Mouse (Mus musculus) cerebellum, adult 11-12 months (tissue): ENCODE data around the gene Ace3.

Experiments
- DNase-seq: peaks from one replicate; pipeline ENCODE4 v3.0.0; 2022

Gene Ace3

GRCm38 (mm10) chr11:106045780-106046179 is 51.3 kb downstream of the Ace3 start:
- no peak for DNase-seq

- no peak for DNase-seq
Observed at GRCm38 (mm10) chr11:106046584-106046983, 52.1 kb downstream of the Ace3 start.

- no peak for DNase-seq
Observed at GRCm38 (mm10) chr11:106053921-106054320, 59.4 kb downstream of the Ace3 start.

GRCm38 (mm10) chr11:106054600-106054999 is 60.1 kb downstream of the Ace3 start:
- DNase-seq = no peak
